Mouse (Mus musculus): ENCODE measurements at regions not wholly inside any gene's neighbourhood (a gene's known extent, or its start where the extent isn't known, plus 50 kb on each side); places are given as distances from the start of the nearest gene placed in this dataset.

DNA sequence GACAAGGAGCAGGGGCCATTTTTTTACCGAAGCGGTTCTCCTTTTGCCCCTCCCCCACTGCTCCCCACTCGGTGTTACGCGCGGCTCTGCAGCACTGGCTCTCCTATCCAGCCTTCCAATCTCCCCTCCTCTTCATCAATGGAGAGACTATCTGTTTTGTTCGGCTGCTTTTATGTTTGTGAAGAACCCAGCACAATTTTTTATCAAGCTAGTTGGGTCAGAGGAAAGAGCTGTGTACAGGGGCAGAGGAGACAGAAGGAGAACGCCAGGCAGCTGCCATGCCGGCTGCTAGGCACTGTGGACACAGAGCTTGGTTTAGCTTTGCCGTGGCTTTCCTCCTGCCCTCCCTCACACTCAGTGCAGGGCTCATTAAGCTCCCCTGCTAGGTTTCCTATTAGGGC, 280.3 kb downstream of the Sox11 start:
- peak; percentile 56 for DNase-seq (ENCODE audit: low read depth, low spot score)

GRCm38 (mm10) chr12:27060899-27061762, 281.2 kb downstream of the Sox11 start:
- no peak for DNase-seq (ENCODE audit: low read depth, low spot score)

GRCm38 (mm10) chr12:27059885-27060284, 282.5 kb downstream of the Sox11 start:
- DNase-seq (ENCODE audit: low read depth, low spot score) = no peak

DNA sequence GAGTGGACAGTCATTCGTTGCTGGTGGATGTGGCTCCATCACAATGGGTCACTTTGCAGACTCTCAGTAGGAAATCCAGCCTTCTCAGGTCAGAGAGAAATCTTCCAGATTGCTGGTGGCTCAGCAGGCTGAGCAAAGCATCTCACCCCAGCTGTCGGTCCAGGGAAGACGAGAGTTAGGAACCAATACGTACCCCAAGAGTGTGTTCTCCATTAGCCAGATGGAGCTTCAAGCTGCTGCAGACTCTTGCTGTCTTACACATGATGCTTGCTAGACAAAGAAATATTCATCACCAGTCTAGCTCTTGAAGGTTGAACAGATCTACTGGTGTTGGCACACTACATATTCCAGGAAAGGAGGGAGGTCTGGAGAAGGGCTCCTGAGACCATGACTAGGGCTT, 288.0 kb downstream of the Sox11 start:
- DNase-seq (ENCODE audit: low read depth, low spot score) = no peak

DNA sequence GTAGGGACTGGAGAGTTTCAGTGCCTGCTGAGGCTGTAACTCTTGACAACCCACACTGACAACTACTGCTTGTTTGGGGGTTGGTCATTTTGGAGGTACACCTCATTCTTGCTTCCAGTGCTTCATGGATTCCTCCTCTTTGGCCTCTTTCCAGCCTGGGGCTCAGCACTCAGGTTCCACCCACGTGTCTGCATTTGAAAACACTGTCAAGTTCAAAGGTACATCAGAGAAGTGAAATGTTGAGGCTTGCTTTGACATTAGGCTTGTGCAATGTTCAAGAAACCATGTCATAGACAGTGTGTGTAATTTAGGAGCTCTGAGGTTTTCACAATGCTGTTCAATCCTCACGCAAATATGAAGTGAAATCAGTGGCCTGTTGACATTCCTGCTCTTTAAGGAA, 304.5 kb downstream of the Sox11 start:
- DNase-seq (ENCODE audit: low read depth, low spot score) = no peak

DNA sequence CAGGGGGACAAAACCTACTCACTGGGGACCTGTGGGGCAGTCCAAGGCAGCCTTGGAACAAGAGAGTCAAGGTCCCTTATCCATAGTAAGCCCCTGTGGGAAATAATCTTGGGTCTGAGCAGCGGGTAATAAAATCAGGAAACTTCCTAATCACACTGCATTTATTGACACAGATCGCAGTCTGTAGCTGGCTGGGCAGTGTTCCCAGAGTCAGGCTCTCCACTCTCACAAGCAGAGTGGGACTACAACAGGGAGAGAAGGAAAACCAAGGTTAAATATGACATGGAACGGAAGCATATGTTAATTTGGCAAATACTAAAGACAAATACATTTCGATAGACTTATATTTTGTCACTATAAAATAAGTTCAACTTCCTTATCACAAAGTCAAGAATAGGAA, 322.6 kb downstream of the Sox11 start:
- no peak for DNase-seq (ENCODE audit: low read depth, low spot score)

DNA sequence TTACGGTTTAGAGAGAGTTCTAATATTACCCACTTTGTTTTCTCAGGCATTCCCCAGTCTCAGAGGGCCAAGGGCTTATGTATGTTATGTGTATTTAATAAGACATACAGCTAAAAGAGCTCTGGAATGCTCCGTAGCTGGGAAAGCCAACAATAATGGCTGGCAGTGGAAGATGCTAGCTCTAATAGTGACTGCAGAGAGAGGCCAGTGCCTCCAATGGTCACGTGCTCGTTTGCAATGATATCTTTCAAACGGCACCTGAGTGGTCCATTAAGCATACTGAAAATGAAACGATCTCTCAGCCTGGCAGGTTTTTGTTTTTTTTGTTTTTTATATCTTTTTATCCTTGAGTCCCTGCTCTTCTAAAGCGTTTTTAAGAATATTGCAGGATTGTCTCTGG, 324.0 kb downstream of the Sox11 start:
- no peak for DNase-seq (ENCODE audit: low read depth, low spot score)

DNA sequence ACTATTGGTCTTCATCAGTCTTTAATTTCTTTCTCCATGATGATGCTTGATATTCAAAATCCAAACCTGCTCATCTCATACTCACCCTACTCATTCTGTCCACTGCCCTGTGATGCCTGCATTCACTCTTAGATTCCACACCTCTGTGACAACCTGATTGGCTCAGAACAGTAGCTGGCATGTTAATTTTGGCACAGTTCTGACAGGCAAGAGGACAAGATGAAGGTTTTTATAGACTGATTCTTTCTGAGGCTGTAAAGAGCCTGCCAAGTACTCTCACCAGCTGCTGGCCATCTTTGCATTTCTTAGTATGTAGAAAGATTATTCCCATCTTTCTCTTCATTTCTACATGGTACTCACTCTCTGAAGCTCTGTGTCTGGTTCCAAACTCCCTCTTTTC, 343.1 kb downstream of the Sox11 start:
- DNase-seq (ENCODE audit: low read depth, low spot score) = no peak

GRCm38 (mm10) chr12:26976284-26977065, 365.9 kb downstream of the Sox11 start:
- DNase-seq (ENCODE audit: low read depth, low spot score) = no peak

DNA sequence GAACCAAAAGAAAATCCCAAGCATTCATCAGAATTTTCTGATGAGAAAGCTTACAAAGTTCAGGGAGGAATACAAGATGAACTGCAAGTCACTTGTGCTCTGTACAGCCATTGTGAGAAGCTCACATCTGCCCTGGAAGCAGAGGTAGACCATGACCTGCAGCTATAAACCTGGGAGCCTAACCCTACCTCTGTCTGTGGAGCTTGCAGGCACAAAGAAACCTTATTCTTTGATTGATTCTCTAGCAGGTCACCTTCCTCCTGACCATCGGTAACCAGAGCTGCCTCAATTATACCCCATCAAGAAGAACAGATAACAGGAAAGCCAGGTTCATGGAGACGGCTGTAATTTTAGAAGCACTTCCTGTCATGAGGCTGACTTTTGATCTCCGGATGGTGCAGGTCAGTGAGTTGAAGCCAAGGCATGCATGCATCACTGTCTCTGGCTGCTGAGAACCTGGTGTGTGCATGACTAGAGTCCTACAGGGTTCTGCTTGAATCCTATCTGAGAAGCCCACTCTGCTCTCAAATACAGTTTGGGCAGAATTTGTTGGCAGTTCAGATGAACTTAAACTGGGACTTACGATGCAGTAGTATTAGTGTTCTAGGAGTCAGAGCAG, 369.8 kb downstream of the Sox11 start:
- DNase-seq (ENCODE audit: low read depth, low spot score) = no peak

DNA sequence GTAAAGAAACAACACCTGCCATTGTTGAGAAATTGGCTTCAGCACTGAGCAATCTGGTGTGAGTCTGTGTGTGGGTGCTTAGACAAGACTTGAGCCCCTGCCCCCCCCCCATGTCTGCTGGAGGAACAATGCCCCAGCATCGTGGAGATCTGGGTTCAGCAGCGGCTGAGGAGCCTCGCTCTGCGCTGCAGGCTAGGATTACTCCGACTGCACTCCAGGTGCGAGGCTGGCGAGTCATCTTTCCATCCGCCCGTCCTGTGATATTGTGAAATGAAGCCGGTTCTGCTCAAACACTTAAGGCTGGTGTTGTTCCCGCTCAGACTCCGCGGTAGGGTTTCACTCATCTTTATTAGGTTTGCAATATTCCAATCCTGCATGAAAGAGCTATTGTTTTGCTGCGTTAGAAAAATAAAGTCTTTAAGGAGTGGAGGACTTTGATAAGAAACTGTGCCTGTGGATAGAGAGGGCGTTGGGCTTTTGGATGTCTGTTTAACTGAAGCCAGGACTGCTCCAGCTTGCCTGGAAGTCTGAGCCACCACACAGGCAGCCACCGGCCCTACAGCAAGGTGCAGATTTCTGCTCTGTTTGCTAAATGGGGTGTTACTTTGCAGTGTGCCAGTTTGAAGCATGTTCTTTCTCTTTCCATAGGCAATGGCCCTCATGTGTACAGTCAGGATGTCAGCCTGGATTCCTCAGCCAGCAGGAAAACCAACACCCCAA, 375.2 kb downstream of the Sox11 start:
- DNase-seq (ENCODE audit: low read depth, low spot score) = peak; percentile 23

- no peak for DNase-seq (ENCODE audit: low read depth, low spot score)
Measured at GRCm38 (mm10) chr12:26963917-26964316, 378.5 kb downstream of the Sox11 start.

- peak; percentile 21 for DNase-seq (ENCODE audit: low read depth, low spot score)
Measured at GRCm38 (mm10) chr12:26939831-26940230, 402.5 kb downstream of the Sox11 start.

GRCm38 (mm10) chr12:26937836-26938235, 404.5 kb downstream of the Sox11 start:
- DNase-seq (ENCODE audit: low read depth, low spot score) = no peak

GRCm38 (mm10) chr12:26936696-26937458, 405.5 kb downstream of the Sox11 start:
- DNase-seq (ENCODE audit: low read depth, low spot score) = no peak

- no peak for DNase-seq (ENCODE audit: low read depth, low spot score)
Measured at GRCm38 (mm10) chr12:26930155-26930867, 412.1 kb downstream of the Sox11 start.

DNA sequence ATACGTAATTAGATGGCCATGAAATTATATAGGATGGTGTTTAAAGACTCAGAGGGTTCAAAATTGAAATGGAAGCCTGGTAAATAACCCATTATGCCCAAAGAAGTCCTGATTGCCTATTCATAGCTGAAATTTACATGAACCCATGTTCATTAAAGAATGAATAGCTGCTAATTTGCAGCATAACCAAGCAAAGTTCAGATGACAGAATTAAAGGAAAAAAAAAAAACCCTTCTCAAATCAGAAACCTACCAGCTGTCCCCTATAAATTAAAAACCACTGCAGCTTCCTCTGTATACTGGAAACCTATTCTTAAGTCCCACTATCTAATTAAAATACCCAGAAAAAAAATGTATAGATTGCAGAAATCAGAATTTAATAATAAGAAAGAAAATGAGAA, 436.2 kb downstream of the Sox11 start:
- no peak for DNase-seq (ENCODE audit: low read depth, low spot score)

DNA sequence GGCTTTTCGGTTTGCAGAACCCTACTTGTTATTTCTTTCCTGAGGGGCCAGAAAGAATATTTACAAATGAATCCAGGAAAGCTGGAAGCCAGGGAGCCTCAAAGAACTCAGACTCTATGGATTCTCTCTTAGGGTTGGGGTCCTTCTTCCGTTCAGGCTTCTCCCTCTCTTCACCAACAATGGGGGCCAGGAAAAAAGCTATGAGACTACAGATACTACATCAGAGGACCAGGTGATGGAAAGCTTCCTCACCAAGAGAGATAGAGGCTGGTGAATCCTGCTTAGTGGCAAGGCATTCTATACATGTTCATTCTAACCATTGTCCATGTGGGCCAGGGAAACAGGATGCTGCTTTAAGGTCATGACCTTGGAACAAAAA, 434.9 kb downstream of the Cmpk2 start:
- no peak for DNase-seq (ENCODE audit: low read depth, low spot score)

GRCm38 (mm10) chr12:26903073-26903893, 434.3 kb downstream of the Cmpk2 start:
- DNase-seq (ENCODE audit: low read depth, low spot score) = no peak

DNA sequence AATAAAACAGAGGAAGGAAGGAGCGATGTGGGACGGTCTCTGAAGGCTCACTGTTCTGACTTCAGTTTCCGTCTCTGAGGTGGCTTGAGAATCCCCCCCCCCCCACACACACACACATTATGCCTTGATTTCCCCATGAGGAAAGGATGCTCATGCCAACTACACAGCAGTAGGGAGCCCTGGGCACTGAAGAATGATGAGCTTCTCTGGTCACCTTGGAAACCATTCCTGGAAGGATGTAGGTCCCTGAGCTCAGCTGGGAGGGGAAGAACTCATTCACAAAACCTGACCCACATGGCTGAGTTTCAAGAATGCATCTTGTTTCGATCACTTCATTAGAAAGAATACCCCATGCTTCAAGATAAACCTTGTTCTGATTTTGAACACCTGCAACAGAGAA, 422.2 kb downstream of the Cmpk2 start:
- DNase-seq (ENCODE audit: low read depth, low spot score) = no peak

All from forelimb bud, embryonic 11.5 days (tissue).